Mouse (Mus musculus): ENCODE data around the gene Kcnk16. TPM values are rescaled to one million over a fixed set of nuclear protein-coding genes. Genes with fewer than 3 reads are reported as not detected.

The Kcnk16 gene
- polyA plus RNA-seq, 1 experiment: 0.64 TPM

Other genes with a start within 250 kb of the Kcnk16 start
- gene Saysd1, start 130.7 kb downstream of the Kcnk16 start, polyA plus RNA-seq (2012; rRNA removed): 7.8 and 8.3 TPM in 2 replicates
- gene Kcnk5, start 87.4 kb downstream of the Kcnk16 start, polyA plus RNA-seq (2012; rRNA removed): 20.4 and 37.5 TPM in 2 replicates
- 10.0 and 14.3 TPM in 2 replicates for gene Nudt13, start 25.5 kb upstream of the Kcnk16 start, polyA plus RNA-seq (2012; rRNA removed)
- 14.5 and 17.1 TPM in 2 replicates for gene Ecd, start 78.9 kb upstream of the Kcnk16 start, polyA plus RNA-seq (2012; rRNA removed)
- gene Fam149b, start 79.0 kb upstream of the Kcnk16 start, polyA plus RNA-seq (2012; rRNA removed): 21.3 and 28.7 TPM in 2 replicates
- gene Dnajc9, start 119.7 kb upstream of the Kcnk16 start, polyA plus RNA-seq (2012; rRNA removed): 14.7 and 20.4 TPM in 2 replicates
- gene Mrps16, start 124.4 kb upstream of the Kcnk16 start, polyA plus RNA-seq (2012; rRNA removed): 40.4 and 46.0 TPM in 2 replicates
- gene Cfap70, start 183.0 kb upstream of the Kcnk16 start, polyA plus RNA-seq (2012; rRNA removed): 0.06 TPM in 1 of 2 replicates, not detected in the other
- 49.6 and 52.9 TPM in 2 replicates for gene Anxa7, start 210.9 kb upstream of the Kcnk16 start, polyA plus RNA-seq (2012; rRNA removed)
- gene Mss51, start 227.7 kb upstream of the Kcnk16 start, polyA plus RNA-seq (2012; rRNA removed): 0.63 and 0.64 TPM in 2 replicates

All from large intestine, adult 2 months (tissue).